Mouse (Mus musculus) megakaryocyte, adult 5-6 weeks (primary cell): ENCODE data around the gene Alpk1. TPM values are rescaled to one million over a fixed set of nuclear protein-coding genes. Genes with fewer than 3 reads are reported as not detected.

ENCODE experiments used
- ATAC-seq: 2 replicates; pipeline ENCODE4 v1.8.0; 2016; ENCODE audit warnings: mild to moderate bottlenecking, inconsistent platforms; ENCODE audit not compliant: poor library complexity, severe bottlenecking
- total RNA-seq, 2 experiments: library from RNA; stranded (forward) in 1 of 2; stranded (reverse) in 1 of 2; fragments of 153-499, 151-499 nt in 1 of 2; fragments of 221-1000, 200-1000 nt in 1 of 2; gene quantifications; 2 replicates each; pipeline versions ENCODE4 v1.2.3 to v1.2.4; 2015 to 2017

Gene Alpk1
- total RNA-seq (2015) (15.5 and 17.8 TPM in 2 replicates), total RNA-seq (2017) (28.7 and 35.1 TPM in 2 replicates)

- ATAC-seq = peak; percentile 95
Measured at GRCm38 (mm10) chr3:127780021-127780644, at the start of gene Alpk1. TSS of gene Alpk1 (minus strand) at chr3:127780527.

GRCm38 (mm10) chr3:127827123-127827522 is 46.8 kb upstream of the Alpk1 start:
- ATAC-seq = no peak

- no peak for ATAC-seq
Measured at GRCm38 (mm10) chr3:127826503-127826902, 46.2 kb upstream of the Alpk1 start.

GRCm38 (mm10) chr3:127823886-127824863 is 43.8 kb upstream of the Alpk1 start:
- ATAC-seq = peak; percentile 83

DNA sequence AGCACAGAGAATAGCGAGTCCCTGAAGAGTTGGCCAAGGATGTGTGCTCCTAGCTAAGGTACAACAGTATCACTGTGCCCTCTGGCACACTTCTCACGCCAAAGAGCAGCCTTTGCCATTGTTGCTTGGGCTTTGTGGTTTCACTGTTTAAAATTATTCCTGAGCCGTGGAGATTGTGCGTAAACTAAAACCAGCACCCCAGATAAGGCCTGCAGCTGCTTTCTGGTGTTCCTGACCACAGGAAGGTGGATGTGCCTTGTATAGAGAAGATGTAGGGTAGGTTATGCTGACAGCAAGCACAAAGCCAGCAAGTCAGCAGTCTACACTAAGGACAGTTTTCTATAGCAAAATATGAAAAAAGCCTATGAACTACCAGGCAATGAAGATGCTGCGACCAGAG is 40.9 kb upstream of the Alpk1 start:
- no peak for ATAC-seq

DNA sequence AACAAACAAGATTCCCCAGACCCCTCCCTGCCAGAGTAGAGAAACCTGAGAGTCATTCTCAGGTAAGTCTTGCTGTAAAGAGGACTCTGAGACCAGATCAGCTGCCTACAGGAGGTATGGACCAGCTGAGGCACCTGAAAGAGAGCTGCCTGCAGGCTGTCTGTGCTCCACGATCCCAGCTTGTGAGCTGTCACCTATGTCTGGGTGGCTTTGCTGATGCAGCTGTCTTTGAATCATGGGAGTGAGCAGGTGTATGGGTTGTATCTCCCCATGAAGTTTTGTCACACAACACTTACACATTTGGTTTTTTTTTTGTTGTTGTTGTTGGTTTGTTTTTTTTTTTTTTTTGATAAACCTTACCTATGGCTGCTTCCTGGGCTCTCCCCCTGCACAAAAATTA is 40.1 kb upstream of the Alpk1 start:
- ATAC-seq = no peak

DNA sequence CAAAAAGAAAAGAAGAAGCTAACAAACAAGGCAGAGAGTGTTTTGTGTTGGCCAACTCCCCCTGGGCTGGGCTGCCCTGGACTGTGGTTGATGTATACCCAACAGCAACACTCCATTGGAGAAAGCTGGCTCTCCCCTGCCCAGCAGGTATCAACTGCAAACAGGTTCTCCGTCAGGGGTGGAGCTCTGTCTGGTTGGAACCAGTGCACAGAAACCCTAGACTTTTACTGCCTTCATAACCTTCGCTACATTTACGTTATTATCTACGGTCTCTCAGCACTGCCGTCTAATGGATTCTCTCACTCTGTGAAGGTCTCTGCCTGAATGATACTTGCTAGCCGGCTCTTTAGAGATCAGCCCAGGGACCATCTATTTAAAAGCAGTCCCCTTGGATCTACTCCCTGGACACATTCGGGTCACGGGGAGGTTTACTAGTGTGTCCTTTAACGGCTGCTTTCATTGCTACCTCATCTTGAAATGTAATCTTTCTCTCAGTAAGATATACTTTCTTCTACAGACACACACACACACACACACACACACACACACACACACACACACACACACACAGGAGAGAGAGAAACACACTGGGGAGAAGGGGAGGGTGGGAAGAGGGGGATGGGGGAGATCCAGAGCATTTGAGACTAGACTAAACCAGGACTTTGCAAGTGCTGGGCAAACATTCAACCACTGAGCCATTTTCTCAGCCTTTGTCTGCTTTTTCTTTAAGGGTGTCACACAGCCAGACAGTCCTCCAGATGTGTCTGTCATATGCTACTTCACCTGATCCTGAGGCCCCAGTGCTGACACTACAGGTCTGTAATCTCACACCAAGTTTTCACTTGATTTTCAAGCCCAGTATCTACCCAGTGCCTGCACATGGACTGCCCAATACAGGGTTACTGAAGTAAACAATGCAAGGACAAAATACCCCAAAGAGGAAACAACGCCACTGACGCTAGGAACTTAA is 38.7 kb upstream of the Alpk1 start:
- ATAC-seq = no peak

- ATAC-seq = no peak
Measured at GRCm38 (mm10) chr3:127817120-127817683, 36.9 kb upstream of the Alpk1 start.

DNA sequence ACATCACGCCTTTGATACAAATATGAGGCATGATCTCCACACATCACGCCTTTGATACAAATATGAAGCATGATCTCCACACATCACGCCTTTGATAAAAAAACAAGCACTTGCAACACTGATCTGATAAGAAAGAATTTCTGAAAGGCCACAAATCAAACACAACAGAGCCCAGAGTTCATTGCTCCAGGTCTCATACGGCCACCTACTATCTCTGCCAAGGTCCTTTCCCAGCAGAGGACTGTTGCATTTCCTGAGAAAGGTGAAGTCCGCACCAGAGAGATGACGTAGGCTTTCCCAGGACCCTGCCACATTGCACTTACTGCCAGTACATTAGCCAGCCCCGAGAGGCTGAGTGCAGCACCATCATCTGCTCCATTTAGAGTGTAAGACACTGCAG is 28.8 kb upstream of the Alpk1 start:
- no peak for ATAC-seq

DNA sequence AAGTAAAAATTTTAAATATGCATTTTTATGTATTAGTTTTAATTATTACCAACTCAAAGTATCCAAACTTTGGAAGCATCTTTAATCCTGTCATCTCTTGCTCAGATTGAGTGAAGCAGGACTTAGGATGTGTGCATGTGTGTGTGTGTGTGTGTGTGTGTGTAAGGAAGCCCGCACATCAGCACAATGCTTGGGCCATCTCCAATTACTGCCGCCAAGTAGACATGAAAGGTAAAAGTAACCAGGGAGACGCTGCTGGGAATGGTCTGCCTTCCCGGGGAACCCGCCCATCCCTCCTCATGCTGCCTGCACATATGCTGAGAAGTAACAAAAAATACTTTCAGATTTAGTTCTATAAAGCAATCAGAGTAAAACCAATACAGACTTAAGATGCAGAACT is 27.5 kb upstream of the Alpk1 start:
- no peak for ATAC-seq

DNA sequence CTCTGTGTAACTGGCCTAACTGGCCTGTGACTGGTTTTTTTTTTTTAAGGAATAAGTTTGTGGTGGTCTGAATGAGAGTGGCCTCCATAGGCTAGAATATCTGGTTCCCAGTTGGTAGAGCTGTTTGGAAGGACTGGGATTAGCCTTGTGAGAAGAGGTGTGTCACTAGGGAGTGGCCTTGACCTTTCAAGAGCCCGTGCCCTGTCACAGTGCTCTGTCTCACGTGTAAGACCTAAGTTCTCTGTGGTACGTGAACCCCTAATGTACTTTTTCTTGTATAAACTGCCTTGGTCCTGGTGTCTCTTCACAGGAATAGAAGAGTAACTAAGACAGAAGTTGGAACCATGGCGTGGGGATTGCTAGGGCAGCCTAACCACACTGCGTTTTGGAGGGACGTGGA is 25.7 kb upstream of the Alpk1 start:
- ATAC-seq = no peak

DNA sequence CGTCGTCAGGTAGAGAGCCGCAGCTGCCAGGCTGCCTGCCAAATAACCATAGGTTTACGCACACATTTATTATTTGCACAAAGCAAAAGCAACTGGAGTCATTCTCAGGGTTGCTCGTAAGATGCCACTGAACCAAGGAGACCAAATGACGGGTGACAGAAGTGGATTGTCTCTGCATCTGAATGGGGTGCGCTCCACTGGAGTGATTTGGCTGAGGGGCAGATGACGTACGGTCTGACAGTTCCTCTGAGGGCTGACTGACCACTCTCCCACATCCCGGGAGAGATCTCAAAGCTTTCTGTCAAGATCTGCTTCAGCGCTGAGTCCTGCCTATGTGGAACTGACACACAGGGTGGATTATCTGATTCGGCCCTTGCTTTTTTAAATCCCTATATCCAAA is 24.7 kb upstream of the Alpk1 start:
- ATAC-seq = no peak

- ATAC-seq = no peak
Measured at GRCm38 (mm10) chr3:127804439-127804838, 24.1 kb upstream of the Alpk1 start.

DNA sequence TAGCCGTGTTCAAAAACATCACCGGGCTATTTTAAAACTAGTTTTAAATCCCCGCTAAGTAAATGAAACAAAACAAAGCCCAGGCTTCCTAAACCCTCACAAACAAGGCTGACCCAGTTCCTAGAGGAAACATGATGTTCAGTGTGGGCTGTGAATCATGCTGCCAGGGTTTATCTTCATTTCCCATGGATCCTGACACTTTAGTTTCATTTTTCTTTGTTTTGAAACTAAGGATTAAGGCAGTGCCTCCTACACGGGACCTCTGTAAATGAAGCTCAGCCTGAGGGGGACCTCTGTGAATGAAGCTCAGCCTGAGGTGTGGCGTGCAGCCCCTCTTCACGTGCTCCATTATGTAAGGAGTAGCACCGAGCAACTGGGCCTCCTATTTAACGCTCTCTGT is 22.5 kb upstream of the Alpk1 start:
- no peak for ATAC-seq

DNA sequence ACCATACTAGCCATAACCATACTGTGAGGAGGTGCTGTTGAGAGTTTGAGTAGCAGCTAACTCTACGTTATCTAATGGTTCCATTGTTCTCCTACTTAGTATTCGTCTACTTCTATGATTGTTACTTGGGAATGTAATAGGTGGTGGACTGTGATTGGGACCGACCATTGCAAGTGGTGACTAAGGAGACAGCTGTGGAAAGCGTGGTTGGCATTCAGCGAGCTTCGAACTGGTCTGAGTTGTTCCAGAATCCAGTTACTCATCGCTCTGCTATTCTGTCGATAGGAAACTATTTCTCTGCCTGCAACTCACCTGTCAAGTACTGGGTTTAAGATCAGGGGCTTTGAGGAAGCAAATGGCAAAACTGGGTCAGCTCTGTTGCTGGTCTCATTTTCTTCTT is 20.8 kb upstream of the Alpk1 start:
- ATAC-seq = no peak

DNA sequence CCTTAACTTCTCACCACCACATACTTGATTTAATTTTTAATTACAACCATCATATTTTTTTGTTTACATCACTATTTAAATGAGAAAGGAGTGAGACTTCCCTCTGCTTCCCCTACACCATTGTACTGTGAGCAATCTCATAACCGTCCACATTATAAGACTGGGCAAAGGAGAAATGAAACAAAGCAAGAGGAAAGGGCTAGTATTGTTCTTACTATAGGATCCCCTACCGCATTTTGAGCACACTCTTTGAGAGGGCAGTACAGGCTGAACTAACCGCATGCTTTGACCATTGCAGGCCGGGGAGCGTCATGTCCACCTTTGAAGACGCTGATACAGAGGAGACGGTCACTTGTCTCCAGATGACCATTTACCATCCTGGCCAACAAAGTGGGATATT is 15.9 kb upstream of the Alpk1 start:
- peak; percentile 62 for ATAC-seq

DNA sequence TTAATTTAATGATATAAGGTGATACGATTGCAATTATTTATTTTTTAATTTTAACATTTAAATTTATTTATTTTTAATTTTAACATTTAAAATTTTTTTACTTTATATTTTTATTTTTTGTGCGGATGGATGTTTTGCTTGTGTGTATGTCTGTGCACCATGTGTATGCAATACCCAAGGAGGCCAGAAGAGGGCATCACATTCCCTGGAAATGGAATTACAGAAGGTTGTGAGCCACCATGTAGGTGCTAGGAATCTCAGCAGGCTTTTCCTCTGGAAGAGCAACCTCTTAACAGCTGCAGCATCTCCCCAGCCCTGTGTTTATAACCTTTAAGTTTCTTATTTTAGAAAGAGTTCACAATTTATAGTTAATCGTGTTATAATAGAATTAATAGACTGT is 15.4 kb upstream of the Alpk1 start:
- no peak for ATAC-seq

- ATAC-seq = 0 out of 2 replicates have a peak, but pooled peaks have one; percentile 20
Measured at GRCm38 (mm10) chr3:127793022-127793421, 12.7 kb upstream of the Alpk1 start.

DNA sequence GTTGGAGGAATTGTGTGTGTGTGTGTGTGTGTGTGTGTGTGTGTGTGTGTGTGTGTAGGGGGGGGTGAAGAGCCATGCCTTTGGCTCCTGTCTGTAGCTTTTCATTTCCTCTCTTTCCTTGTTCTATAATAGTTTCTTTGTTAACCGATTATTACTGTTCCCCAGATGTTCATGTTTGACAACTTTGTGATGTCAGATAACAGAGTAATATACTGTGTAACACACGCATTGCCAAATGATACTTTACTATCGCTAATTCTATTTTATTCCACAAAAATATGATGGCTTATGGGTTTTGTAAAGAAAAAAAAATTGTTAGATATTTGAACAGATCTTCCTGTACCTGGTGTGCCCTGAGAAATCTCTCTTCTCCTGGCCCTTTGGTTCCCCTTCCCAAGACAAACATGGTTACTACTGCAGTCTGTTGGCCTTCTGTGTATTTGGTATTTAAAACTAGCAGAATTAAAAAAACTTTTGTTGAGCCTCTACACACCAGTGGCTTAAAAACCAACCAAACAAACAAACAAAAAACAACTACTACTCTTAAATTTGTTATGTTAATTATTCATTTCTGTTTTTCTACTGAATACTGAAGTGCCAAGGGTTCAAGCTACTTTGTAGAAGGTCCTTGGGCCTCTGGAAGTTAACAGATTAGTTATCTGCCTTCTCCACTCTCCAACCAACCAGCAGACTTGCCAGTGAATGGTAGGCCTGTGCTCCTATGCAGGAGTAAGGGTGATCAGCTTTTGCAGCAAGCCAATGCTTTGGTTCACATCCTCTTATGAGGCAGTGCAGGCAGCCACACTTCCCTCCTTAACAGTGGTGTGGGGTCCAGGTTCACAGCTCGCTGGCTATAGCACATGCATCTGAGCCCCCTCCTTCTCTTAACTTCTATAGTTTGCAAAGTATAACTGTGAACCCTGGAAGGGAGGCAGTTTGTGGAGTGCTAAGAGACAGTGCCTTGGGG is 11.6 kb upstream of the Alpk1 start:
- ATAC-seq = peak; percentile 12; the same call in 1 of the 2 replicates
